Mouse (Mus musculus) neural tube, embryonic 14.5 days (tissue): ENCODE data around the gene Eif4g1. TPM values are rescaled to one million over a fixed set of nuclear protein-coding genes. Genes with fewer than 3 reads are reported as not detected.
A peak's percentile ranks its signal among the peaks of the same experiment; 100 is the strongest.

ENCODE experiments used
- ATAC-seq: fragments of 200-750 bp; cut with Nextera tagmentation; 2 replicates; pipeline ENCODE4 v1.8.0; 2017; ENCODE audit warnings: low read depth, mild to moderate bottlenecking, moderate TSS enrichment, moderate library complexity
- H3K27ac ChIP-seq: fragments of 300-500 bp; sonication (generic); 2 replicates; pipeline ENCODE4 v1.5.1; 2014; ENCODE audit warnings: low read depth, mild to moderate bottlenecking, control low read depth, low read length, moderate library complexity, mixed read lengths
- H3K27me3 ChIP-seq: fragments of 300-500 bp; sonication (generic); 2 replicates; pipeline ENCODE4 v1.6.1; 2014; ENCODE audit warnings: low read length; ENCODE audit not compliant: control insufficient read depth, insufficient read depth
- H3K36me3 ChIP-seq: fragments of 300-500 bp; sonication (generic); 2 replicates; pipeline ENCODE4 v1.6.1; 2014; ENCODE audit warnings: low read length, mixed read lengths; ENCODE audit not compliant: control insufficient read depth, insufficient read depth
- H3K4me1 ChIP-seq: fragments of 300-500 bp; sonication (generic); 2 replicates; pipeline ENCODE4 v1.6.1; 2014; ENCODE audit warnings: low read length; ENCODE audit not compliant: control insufficient read depth, insufficient read depth
- H3K4me2 ChIP-seq: fragments of 300-500 bp; sonication (generic); 2 replicates; pipeline ENCODE4 v1.6.1; 2014; ENCODE audit warnings: mild to moderate bottlenecking, low read depth, low read length, control low read depth
- H3K4me3 ChIP-seq: fragments of 300-500 bp; sonication (generic); 2 replicates; pipeline ENCODE4 v1.5.1; 2014; ENCODE audit warnings: low read depth, low read length, control low read depth, mixed read lengths
- H3K9ac ChIP-seq: fragments of 300-500 bp; sonication (generic); replicated peaks from 2 replicates; pipeline ENCODE4 v1.6.1; 2014; ENCODE audit warnings: low read depth, mild to moderate bottlenecking, control low read depth, low read length, mixed read lengths
- H3K9me3 ChIP-seq: fragments of 300-500 bp; sonication (generic); 2 replicates; pipeline ENCODE4 v1.6.1; 2016; ENCODE audit warnings: low read length; ENCODE audit not compliant: control insufficient read depth
- WGBS: fragments of 180-500 bp; shearing (Covaris S2); extraction: QIAGEN DNeasy Blood & Tissue Kit; methylation state at CpG from one replicate; pipeline ENCODE4 v1.1.7; 2014; 5-methylcytosine and 5-hydroxymethylcytosine counted together
- polyA plus RNA-seq: library from polyadenylated mRNA; unstranded; fragments of >200 nt; fragmentation: Nextera tagmentation; extraction: Ambion mirVana; gene quantifications from 2 replicates; pipeline ENCODE4 v1.2.1, GENCODE M21; 2014

Gene Eif4g1
- polyA plus RNA-seq, 1 experiment from 2014 or later, result 134 TPM

- Histone ChIP-seq H3K27ac (no peak within 1 kb of the TSS; the same call in 1 of the 2 replicates), H3K27me3 (peaks cover 9% of the 10 kb centered on the region), H3K4me3 (peak within 1 kb of the TSS; percentile 49), H3K4me2 (peak within 1 kb of the TSS; percentile 72), H3K9me3 (no peaks in the 10 kb centered on the region), H3K9ac (peak within 1 kb of the TSS; percentile 61), H3K36me3 (no peaks in the 10 kb centered on the region), H3K4me1 (peaks cover 13% of the 10 kb centered on the region)
- WGBS, result 1% methylated on average over 45 of the region's 45 CpGs
- no peak for ATAC-seq
These were observed 65.9 kb downstream of the Eif4g1 start, which contains the start of gene Thpo for GRCm38 (mm10) chr16:20733731-20734730. Gene Thpo (minus strand): TSS chr16:20734511.

GRCm38 (mm10) chr16:20735651-20736050, 67.5 kb downstream of the Eif4g1 start:
- WGBS, result 86% methylated on average over 5 of the region's 5 CpGs
- H3K9ac ChIP-seq, result no peak overlapping the region
- H3K27me3 ChIP-seq, result peaks cover 9% of the 10 kb centered on the region
- peaks cover 13% of the 10 kb centered on the region for H3K4me1 ChIP-seq
- ATAC-seq, result no peak
- H3K27ac ChIP-seq, result no peak overlapping the region
- no peak overlapping the region for H3K4me3 ChIP-seq
- H3K36me3 ChIP-seq, result no peaks in the 10 kb centered on the region
- H3K4me2 ChIP-seq, result no peak overlapping the region
- no peaks in the 10 kb centered on the region for H3K9me3 ChIP-seq

- Histone ChIP-seq H3K27me3 (peaks cover 9% of the 10 kb centered on the region), H3K4me3 (no peak overlapping the region), H3K9ac (no peak overlapping the region), H3K4me2 (no peak overlapping the region), H3K9me3 (no peaks in the 10 kb centered on the region), H3K27ac (no peak overlapping the region), H3K4me1 (peaks cover 13% of the 10 kb centered on the region), H3K36me3 (no peaks in the 10 kb centered on the region)
- WGBS, result 95% methylated on average over 7 of the region's 7 CpGs
- no peak for ATAC-seq
These were observed 68.1 kb downstream of the Eif4g1 start for GRCm38 (mm10) chr16:20736168-20736567.

- H3K27me3 ChIP-seq, result peaks cover 9% of the 10 kb centered on the region
These were observed 68.7 kb downstream of the Eif4g1 start for GRCm38 (mm10) chr16:20736823-20737222.

GRCm38 (mm10) chr16:20739845-20740244, 71.7 kb downstream of the Eif4g1 start:
- Histone ChIP-seq H3K9ac (no peak overlapping the region), H3K27ac (no peak overlapping the region), H3K4me1 (no peaks in the 10 kb centered on the region), H3K4me3 (no peak overlapping the region), H3K9me3 (no peaks in the 10 kb centered on the region), H3K4me2 (no peak overlapping the region), H3K36me3 (no peaks in the 10 kb centered on the region), H3K27me3 (peaks cover 5% of the 10 kb centered on the region)
- ATAC-seq, result no peak
- 93% methylated on average over 9 of the region's 9 CpGs for WGBS

More at GRCm38 (mm10) chr16:20736823-20737222, 68.7 kb downstream of the Eif4g1 start:
- no peaks in the 10 kb centered on the region for H3K36me3 ChIP-seq
- no peak overlapping the region for H3K4me3 ChIP-seq
- WGBS, result 94% methylated on average over 5 of the region's 5 CpGs
- no peak for ATAC-seq
- no peak overlapping the region for H3K27ac ChIP-seq
- no peak overlapping the region for H3K4me2 ChIP-seq
- H3K9me3 ChIP-seq, result no peaks in the 10 kb centered on the region
- H3K9ac ChIP-seq, result no peak overlapping the region
- H3K4me1 ChIP-seq, result peaks cover 13% of the 10 kb centered on the region

Other genes starting within 250 kb of the Eif4g1 start
- 149 and 173 TPM in 2 replicates for gene Abcc5, start 241.9 kb upstream of the Eif4g1 start, polyA plus RNA-seq
- 84.9 and 108 TPM in 2 replicates for gene Eif2b5, start 169.5 kb upstream of the Eif4g1 start, polyA plus RNA-seq
- 39.7 and 40.6 TPM in 2 replicates for gene Dvl3, start 151.3 kb upstream of the Eif4g1 start, polyA plus RNA-seq
- gene Ap2m1, start 132.8 kb upstream of the Eif4g1 start, polyA plus RNA-seq, result 1,186 and 1,271 TPM in 2 replicates
- gene Abcf3, start 119.7 kb upstream of the Eif4g1 start, polyA plus RNA-seq, result 72.6 and 82.2 TPM in 2 replicates
- gene Vwa5b2, start 78.8 kb upstream of the Eif4g1 start, polyA plus RNA-seq, result 27.1 and 40.4 TPM in 2 replicates
- 9.9 and 10.5 TPM in 2 replicates for gene Eef1akmt4, start 56.7 kb upstream of the Eif4g1 start, polyA plus RNA-seq
- not detected in 2 replicates for gene Gm49333, start 56.7 kb upstream of the Eif4g1 start, polyA plus RNA-seq
- 43.7 and 44.6 TPM in 2 replicates for gene Alg3, start 56.6 kb upstream of the Eif4g1 start, polyA plus RNA-seq
- 48.8 and 69.4 TPM in 2 replicates for gene Camk2n2, start 47.0 kb upstream of the Eif4g1 start, polyA plus RNA-seq
- 14.2 and 16.4 TPM in 2 replicates for gene Ece2, start 38.5 kb upstream of the Eif4g1 start, polyA plus RNA-seq
- 314 and 366 TPM in 2 replicates for gene Psmd2, start 16.7 kb upstream of the Eif4g1 start, polyA plus RNA-seq
- 42.5 and 48.2 TPM in 2 replicates for gene Fam131a, start 24.9 kb downstream of the Eif4g1 start, polyA plus RNA-seq
- 91.4 and 100 TPM in 2 replicates for gene Polr2h, start 49.4 kb downstream of the Eif4g1 start, polyA plus RNA-seq
- gene Clcn2, start 49.4 kb downstream of the Eif4g1 start, polyA plus RNA-seq, result 30.7 and 31.3 TPM in 2 replicates
- 6.6 and 7.0 TPM in 2 replicates for gene Chrd, start 64.8 kb downstream of the Eif4g1 start, polyA plus RNA-seq
- 0.99 and 1.6 TPM in 2 replicates for gene Thpo, start 66.2 kb downstream of the Eif4g1 start, polyA plus RNA-seq